Mouse (Mus musculus) forebrain, embryonic 12.5 days (tissue): ENCODE results near the gene Rab29. TPM values are rescaled to one million over a fixed set of nuclear protein-coding genes. Genes with fewer than 3 reads are reported as not detected.

Source experiments
- ATAC-seq: fragments of 200-750 bp; cut with Nextera tagmentation; 2 replicates; pipeline ENCODE4 v1.8.0; 2017; ENCODE audit warnings: moderate TSS enrichment; ENCODE audit not compliant: low FRiP score
- H3K27ac ChIP-seq: fragments of 300-500 bp; sonication (generic); 2 replicates; pipeline ENCODE4 v1.5.1; 2016; ENCODE audit warnings: mild to moderate bottlenecking
- H3K27me3 ChIP-seq: fragments of 300-500 bp; sonication (generic); 2 replicates; pipeline ENCODE4 v1.6.1; 2016; ENCODE audit warnings: mild to moderate bottlenecking
- H3K36me3 ChIP-seq: fragments of 300-500 bp; sonication (generic); replicated peaks from 2 replicates; pipeline ENCODE4 v1.6.1; 2016; ENCODE audit warnings: mild to moderate bottlenecking
- H3K4me1 ChIP-seq: fragments of 300-500 bp; sonication (generic); 2 replicates; pipeline ENCODE4 v1.6.1; 2016
- H3K4me2 ChIP-seq: fragments of 300-500 bp; sonication (generic); 2 replicates; pipeline ENCODE4 v1.6.1; 2016; ENCODE audit warnings: mild to moderate bottlenecking, moderate library complexity
- H3K4me3 ChIP-seq: fragments of 300-500 bp; sonication (generic); replicated peaks from 2 replicates; pipeline ENCODE4 v1.5.1; 2016; ENCODE audit warnings: mild to moderate bottlenecking
- H3K9ac ChIP-seq: fragments of 300-500 bp; sonication (generic); 2 replicates; pipeline ENCODE4 v1.6.1; 2016; ENCODE audit warnings: mild to moderate bottlenecking
- H3K9me3 ChIP-seq: fragments of 300-500 bp; sonication (generic); 2 replicates; pipeline ENCODE4 v1.6.1; 2016
- WGBS: fragments of 180-500 bp; shearing (Covaris S2); methylation state at CpG from one replicate; pipeline ENCODE4 v1.1.7; 2016; 5-methylcytosine and 5-hydroxymethylcytosine counted together
- polyA plus RNA-seq: library from polyadenylated mRNA; unstranded; fragments of >200 nt; fragmentation: Nextera tagmentation; extraction: Ambion mirVana; gene quantifications from 2 replicates; pipeline ENCODE4 v1.2.1, GENCODE M21; 2016

Rab29 gene
- polyA plus RNA-seq, 1 experiment from 2014 or later = 10.7 TPM

- Histone ChIP-seq H3K4me1 (peaks cover 20% of the 10 kb centered on the region), H3K27me3 (peaks cover 26% of the 10 kb centered on the region), H3K9ac (peak within 1 kb of the TSS; percentile 90), H3K36me3 (0 out of 2 replicates have a peak, but pooled peaks cover 6% of the 10 kb centered on the region), H3K9me3 (no peaks in the 10 kb centered on the region), H3K4me3 (peak within 1 kb of the TSS; percentile 82), H3K27ac (peak within 1 kb of the TSS; percentile 96), H3K4me2 (peak within 1 kb of the TSS; percentile 80)
- WGBS = under 1% methylated on average over 35 of the region's 35 CpGs
- ATAC-seq = peak; percentile 99
Measured at GRCm38 (mm10) chr1:131910001-131910648, 43.1 kb downstream of the Rab29 start, which contains the start of gene Nucks1. Nucks1 (plus strand) TSS chr1:131910534.

GRCm38 (mm10) chr1:131910674-131911558, 43.9 kb downstream of the Rab29 start:
- peak overlapping the region; percentile 82 for H3K4me3 ChIP-seq
- H3K27ac ChIP-seq = peak overlapping the region; percentile 96
- H3K9me3 ChIP-seq = no peaks in the 10 kb centered on the region
- peak; percentile 86 for ATAC-seq
- under 1% methylated on average over 84 of the region's 88 CpGs for WGBS
- peaks cover 22% of the 10 kb centered on the region for H3K4me1 ChIP-seq
- peaks cover 26% of the 10 kb centered on the region for H3K27me3 ChIP-seq
- peak overlapping the region; percentile 90 for H3K9ac ChIP-seq
- 0 out of 2 replicates have a peak, but pooled peaks cover 6% of the 10 kb centered on the region for H3K36me3 ChIP-seq
- H3K4me2 ChIP-seq = peak overlapping the region; percentile 80

GRCm38 (mm10) chr1:131917634-131918033, 50.6 kb downstream of the Rab29 start:
- peaks cover 10% of the 10 kb centered on the region for H3K4me1 ChIP-seq
- ATAC-seq = no peak
- H3K4me2 ChIP-seq = no peak overlapping the region
- no peaks in the 10 kb centered on the region for H3K27me3 ChIP-seq
- H3K27ac ChIP-seq = no peak overlapping the region
- H3K9ac ChIP-seq = no peak overlapping the region
- H3K4me3 ChIP-seq = no peak overlapping the region
- peaks cover 40% of the 10 kb centered on the region for H3K36me3 ChIP-seq
- no peaks in the 10 kb centered on the region for H3K9me3 ChIP-seq
- 79% methylated on average over 6 of the region's 6 CpGs for WGBS

GRCm38 (mm10) chr1:131919052-131919451, 52.0 kb downstream of the Rab29 start:
- Histone ChIP-seq H3K4me1 (peaks cover 4% of the 10 kb centered on the region; the same call in 1 of the 2 replicates), H3K4me2 (no peak overlapping the region), H3K27ac (no peak overlapping the region), H3K27me3 (no peaks in the 10 kb centered on the region), H3K36me3 (peaks cover 47% of the 10 kb centered on the region), H3K9ac (no peak overlapping the region), H3K4me3 (no peak overlapping the region), H3K9me3 (no peaks in the 10 kb centered on the region)
- WGBS = 98% methylated on average over 2 of the region's 2 CpGs
- no peak for ATAC-seq

- H3K4me3 ChIP-seq = no peak overlapping the region
- no peak overlapping the region for H3K9ac ChIP-seq
- no peaks in the 10 kb centered on the region for H3K4me1 ChIP-seq
- no peak overlapping the region for H3K27ac ChIP-seq
- H3K27me3 ChIP-seq = no peaks in the 10 kb centered on the region
- H3K9me3 ChIP-seq = no peaks in the 10 kb centered on the region
- ATAC-seq = no peak
- no peak overlapping the region for H3K4me2 ChIP-seq
- peaks cover 74% of the 10 kb centered on the region for H3K36me3 ChIP-seq
- WGBS = 97% methylated on average over 3 of the region's 3 CpGs
Measured at GRCm38 (mm10) chr1:131922100-131922499, 55.1 kb downstream of the Rab29 start.

Other genes with a start within 250 kb of the Rab29 start
- gene Ctse, start 228.9 kb upstream of the Rab29 start, polyA plus RNA-seq = not detected in 2 replicates
- 0.19 and 0.43 TPM in 2 replicates for gene Rab7b, start 178.5 kb upstream of the Rab29 start, polyA plus RNA-seq
- gene Slc26a9, start 123.2 kb upstream of the Rab29 start, polyA plus RNA-seq = not detected in 2 replicates
- gene Pm20d1, start 69.8 kb upstream of the Rab29 start, polyA plus RNA-seq = 0.34 and 0.35 TPM in 2 replicates
- 10.2 and 11.5 TPM in 2 replicates for gene Slc41a1, start 39.7 kb upstream of the Rab29 start, polyA plus RNA-seq
- gene Nucks1, start 43.3 kb downstream of the Rab29 start, polyA plus RNA-seq = 129 and 137 TPM in 2 replicates
- gene Slc45a3, start 95.7 kb downstream of the Rab29 start, polyA plus RNA-seq = 4.9 and 6.4 TPM in 2 replicates
- 16.9 and 19.9 TPM in 2 replicates for gene Elk4, start 140.4 kb downstream of the Rab29 start, polyA plus RNA-seq
- 14.2 and 16.0 TPM in 2 replicates for gene Mfsd4a, start 200.8 kb downstream of the Rab29 start, polyA plus RNA-seq